Mouse (Mus musculus): Measurements from ENCODE around the gene Sik2. TPM values are rescaled to one million over a fixed set of nuclear protein-coding genes. Genes with fewer than 3 reads are reported as not detected.
A peak's percentile ranks its signal among the peaks of the same experiment; 100 is the strongest.

The Sik2 gene
- polyA plus RNA-seq, 3 experiments from 2014 or later, result 14.7 to 30.3 (median 15.8) TPM

DNA sequence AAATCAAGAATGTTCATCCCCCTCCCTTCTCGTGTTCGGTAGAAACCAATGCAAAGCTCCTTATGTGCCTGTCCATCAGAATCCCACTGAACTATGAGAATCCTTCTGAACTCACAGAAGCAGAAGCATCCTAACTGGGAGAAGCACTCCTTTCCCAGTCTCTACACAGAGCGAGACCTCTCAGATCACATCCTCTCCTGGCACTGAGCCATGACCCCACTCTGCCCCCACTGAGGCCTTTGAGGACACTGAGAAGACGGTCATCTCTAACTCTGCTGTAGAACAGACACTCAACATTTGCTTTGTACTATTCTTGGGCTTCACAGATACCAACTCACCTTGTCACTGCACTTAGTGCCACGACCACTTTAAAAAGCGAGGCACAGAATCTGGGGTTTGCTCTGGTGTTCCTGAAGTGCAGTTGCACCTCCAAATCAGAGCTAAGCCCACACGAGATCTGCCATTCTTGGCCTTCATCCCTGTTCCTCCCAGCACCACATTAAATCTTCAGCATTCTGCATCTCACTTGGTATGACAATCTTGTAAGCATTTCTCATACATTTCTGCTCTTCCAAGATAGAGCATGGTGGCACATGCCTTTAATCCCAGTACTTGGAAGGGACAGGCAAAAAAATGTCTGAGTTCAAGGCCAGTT is 96.9 kb downstream of the Sik2 start:
- no peak for ATAC-seq

DNA sequence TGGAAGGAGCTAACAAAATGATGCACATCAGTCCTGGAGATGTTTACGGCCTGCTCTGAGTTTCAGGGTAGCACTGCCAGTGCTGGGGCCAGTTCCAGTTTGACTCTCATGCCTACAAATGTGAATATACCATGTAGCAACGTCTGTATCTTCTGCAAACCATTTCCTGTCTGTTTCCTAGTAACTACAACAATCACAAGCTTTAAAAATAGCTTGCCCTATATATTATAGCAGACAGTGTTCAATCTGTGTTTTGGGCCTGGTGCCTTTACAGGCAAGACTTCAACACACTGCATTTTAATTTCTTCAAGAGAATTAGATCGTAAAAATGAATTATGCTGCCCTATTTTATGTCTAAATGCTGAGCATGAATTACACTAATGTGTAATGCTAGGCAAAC is 103.6 kb downstream of the Sik2 start:
- ATAC-seq, result peak; percentile 89

DNA sequence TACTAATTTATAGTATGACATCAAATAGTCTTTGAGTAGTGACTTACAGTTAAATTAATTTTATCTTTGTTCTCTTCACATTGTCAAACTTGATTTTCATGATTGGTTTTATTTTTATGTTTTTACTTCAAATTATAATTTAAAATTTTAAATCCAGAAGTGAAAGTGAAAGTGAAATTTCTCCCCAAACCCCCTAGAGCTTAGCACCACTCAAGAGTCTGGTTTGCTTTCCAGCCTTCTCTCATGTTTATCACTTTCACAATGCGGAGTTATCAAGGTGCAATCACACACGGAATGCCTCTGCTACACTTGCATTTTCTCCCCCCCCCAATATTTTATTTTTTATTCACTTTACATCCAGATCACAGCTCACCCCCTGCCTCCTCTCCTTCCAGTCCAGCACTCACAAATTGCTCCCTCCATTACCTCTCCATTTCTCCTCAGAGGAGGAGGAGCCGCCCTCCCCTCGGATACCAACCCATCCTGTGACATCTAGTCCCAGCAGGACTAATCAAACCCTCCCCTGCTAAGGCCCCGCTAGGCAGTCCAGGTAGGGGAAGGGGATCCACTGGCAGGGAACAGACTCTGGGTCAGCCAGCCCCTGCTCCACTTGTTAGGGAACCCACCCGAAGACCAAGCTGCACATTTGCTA is 104.6 kb downstream of the Sik2 start:
- no peak for ATAC-seq

DNA sequence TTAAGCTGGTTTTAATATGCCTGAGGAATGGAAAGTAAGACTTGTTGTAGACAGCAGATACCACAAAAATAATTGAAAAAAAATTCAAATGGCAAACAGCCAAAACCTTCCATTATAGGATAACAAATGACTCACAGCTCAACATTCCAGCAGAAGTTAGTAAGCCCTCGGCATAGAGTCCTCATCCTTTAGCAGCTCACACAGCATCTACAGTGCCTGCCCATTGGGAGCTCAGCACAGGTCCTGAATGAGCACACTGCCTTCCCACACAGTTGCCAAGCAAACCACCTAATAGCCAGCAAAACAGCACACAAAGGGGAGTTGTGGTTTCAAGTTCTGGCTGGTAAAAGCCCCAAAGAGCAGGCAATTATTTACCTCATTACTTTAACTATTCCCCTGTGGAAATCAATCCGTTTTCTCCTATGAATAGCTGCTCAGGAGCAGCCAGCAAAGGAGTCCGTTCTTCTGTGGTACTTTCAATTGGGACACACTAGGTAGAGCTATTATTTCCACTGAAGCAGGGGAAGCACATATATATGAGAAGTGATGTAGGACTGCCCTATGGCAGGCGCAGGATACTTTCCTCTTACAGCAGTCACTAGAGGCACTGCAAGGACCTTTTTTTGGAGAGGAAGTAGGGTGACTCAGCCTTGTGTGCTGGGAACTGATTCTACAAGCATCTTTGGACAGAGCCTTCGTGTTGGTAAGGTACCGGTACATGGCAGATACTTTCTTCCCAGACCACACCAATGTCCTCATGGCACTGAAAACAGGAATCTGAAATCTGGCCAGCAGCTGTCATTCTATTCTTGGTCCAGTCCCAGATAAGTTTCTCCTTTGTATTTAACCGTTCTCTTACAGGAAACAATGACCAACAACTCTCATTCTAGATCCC is 108.6 kb downstream of the Sik2 start:
- no peak for ATAC-seq

DNA sequence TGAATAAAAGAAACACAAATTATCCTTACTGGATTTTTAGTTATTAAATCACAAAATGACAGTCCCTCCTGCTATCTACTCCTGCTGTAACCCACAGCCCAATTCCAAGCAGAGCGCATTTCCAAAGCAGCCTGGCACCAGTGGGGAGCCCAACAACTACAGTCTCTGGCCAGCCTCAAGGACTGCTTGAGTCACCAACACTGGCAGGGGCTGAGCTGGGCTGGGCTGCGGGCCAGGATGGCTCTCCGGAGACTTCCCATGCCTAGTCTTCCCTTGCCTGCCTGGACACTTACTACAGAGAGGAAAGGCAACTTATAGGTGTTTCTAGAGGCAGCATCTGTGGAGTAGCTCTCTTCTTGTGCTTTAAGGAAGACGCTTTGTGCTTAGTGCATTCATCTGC is 115.2 kb downstream of the Sik2 start:
- ATAC-seq, result no peak

DNA sequence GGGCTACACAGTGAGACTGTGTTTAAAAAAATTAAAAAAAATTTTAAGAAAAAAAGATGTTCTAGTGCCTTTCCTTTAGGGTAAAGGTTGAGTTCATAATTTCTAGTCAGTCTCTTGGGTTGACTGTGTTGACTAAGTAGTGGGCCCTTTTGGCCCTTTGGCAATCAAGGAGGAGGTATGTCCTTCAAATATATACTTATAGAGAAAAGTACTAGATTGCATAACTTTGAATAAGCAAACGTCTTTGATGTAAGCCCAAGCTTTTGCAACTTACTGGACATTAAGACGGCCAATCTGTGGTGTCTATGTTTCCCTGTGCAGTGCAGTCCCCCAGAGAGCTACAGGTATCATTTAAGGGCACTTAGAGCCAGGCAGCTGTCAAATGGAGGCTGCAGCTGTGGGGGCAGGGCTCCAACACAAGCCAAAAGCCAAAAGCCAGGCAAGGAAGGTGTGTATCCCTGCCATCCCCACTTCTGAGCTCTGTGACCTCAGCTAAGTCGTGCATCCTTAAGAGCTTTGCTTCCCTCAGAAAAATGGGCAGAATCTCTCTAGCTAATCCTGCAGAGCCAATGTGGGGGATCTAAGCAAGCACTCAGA is 118.3 kb downstream of the Sik2 start:
- no peak for ATAC-seq

DNA sequence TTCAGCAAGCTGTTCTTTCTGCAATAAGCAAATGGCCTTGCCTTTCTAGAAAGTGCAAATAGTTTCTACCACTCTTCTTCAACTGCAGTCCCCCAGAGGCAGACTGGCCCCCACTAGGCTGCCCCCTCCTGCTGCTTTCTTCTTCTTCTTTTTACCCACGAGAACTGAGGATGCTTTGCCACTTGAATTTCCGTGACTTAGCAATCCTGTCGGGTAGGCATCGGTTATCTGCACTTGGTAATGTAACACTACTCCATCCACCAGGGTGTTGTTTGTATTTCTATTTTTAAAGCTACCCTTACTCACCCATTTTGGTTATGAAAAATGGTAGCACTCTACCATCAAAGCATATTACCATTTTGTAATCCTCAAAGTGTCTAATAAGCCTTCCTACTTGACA is 118.9 kb downstream of the Sik2 start:
- ATAC-seq, result no peak

DNA sequence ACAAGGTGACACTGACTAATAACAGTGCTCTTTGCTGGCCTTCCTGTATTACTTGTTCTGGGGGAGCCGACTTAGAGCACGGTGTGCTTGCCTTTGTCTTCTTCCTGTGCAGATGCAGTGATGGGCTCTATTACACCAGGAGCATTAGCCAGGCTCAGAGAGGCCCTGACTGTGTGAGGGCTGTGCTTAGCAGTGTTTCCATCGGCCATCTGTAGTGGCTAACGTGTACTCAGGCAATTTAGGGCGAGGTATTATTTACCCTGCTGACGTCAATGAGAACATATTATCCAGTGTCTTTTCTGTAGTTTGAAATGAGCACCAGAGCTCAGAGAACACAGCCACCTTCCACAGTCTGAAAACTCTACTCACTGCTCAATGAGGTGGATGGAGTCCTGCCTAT is 119.7 kb downstream of the Sik2 start:
- no peak for ATAC-seq

DNA sequence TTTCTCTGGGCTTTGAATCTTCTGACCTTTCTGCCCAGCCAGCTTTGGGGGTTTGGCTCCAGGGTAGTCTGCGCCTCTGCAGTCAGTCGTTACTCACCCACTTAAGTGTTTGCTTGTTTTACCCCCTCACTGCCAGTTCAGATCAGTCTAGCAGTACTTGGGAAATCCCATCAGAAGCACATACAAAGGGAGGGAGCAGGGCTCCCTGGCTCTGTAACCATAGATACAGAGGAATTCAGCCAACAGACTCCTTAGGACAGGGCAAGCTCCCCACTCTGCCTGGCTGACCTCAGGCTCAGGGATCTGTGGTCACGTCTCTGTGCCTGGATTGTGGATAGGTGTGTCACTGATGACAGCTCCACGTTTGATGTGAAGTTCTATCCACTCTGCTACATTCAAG is 121.5 kb downstream of the Sik2 start:
- ATAC-seq, result no peak

DNA sequence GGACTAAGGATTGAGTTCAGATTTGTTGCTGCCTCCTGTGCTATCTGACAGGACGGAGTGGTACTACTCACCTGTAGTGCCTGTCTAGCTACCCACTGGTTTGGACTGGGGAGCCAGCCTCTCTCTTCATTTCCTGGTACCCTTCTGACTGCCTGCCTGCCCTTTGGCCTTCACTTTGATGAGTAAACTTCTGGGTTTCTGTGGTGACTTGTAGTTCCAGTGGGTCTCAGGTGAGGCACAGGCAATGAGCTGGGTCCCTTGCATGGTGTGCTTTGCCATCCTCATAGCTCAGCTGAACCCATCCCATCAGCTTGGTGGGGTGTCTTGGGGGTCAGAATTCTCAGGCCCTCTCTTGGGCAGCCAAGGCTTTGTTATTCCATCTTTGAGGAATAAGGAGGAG is 122.0 kb downstream of the Sik2 start:
- no peak for ATAC-seq

DNA sequence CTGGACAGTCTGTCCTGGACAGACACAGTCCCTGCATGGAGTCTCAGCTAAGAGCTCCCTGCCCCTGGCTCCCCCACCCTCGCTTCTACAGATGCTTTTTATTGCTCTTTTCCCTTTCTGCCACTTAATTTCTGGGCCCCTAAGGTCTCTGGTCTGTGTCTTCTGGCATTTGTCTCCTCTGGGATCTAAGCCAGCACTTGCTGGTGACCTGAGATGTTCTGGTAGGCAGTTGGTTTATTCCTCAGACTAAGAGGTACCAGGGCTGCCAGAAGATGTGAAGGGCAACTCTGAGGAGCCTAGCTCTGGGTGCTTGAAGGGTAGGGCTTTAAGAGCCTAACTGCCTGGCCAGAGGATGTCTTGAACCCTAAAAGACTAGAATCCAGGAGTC is 123.3 kb downstream of the Sik2 start:
- no peak for ATAC-seq

DNA sequence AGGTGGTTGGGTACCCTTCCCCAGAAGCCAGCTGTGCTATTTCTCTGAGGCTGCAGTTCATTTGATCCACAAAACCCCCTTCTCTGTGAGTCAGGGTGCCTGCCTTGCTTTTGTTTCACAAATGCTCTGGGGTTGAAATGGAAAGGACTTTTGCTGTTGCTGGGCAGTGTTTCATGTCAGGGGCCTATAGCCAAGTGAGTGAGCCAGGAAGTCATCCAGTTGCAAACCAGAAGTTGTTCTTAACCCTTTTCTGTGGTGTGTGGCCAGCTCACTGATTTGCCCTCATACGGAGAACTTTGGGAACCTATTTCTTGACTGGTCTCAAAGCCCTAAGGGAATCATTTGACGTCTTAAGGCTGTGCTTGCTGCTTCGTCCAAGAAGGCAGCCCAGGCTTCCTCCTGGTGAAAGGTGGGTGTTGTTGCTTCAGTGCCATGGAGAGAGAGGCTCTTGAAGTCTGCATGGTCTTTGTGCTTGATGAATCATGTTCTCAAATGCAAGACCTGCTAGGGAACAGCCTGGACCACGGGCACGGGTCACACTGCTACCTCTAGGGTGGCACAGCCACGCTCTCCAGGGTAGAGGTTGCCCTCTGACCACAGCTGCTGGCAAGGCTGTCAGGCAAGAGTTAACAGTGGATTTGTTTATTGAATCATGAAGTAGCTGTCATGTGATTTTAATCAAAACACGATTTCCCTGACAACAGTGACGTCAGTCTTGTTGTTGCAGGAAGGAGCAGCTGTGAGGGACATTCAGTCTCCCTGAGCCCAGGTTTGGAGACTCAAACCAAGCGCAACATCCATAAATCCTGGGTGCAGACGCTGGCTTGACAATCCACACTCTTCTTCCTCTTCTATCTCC is 123.9 kb downstream of the Sik2 start:
- no peak for ATAC-seq

DNA sequence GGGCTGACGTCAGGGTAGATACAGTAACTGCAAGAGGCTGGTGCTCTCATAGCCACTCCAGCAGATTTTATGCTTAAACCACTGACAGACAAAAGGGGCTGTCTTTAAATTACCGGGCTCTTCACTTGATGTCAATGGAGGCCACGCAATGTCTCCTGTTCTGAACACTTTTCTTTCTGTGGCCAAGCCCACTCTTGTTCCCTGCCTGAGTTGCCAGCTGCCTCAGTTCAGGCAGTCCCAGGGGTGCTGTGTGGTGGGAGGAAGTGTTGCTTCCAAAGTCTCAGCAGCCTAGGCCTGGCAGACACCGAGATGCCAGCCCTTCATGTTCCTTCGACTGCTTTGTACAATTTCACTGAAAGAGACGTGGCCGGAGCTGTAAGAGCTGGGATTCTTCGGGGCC is 124.8 kb downstream of the Sik2 start:
- no peak for ATAC-seq

DNA sequence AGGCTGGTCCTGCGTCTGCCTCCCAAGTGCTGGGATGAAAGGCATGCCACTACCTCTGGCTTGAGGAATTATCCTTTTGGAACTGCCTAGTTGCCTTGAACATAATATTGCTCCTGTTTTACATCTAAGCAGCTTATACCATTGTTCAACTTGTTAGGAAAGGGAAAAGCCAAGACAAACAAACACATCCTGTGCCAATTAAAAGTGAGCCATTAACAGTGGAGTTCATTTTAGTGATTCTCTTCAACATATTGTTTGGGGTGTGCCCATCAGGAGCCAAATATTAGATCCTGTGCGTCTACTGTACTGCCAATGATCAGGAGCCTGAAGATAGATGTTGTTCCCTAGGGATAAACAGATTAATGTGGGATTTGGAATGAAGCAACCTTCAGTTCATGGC is 126.7 kb downstream of the Sik2 start:
- ATAC-seq, result no peak

DNA sequence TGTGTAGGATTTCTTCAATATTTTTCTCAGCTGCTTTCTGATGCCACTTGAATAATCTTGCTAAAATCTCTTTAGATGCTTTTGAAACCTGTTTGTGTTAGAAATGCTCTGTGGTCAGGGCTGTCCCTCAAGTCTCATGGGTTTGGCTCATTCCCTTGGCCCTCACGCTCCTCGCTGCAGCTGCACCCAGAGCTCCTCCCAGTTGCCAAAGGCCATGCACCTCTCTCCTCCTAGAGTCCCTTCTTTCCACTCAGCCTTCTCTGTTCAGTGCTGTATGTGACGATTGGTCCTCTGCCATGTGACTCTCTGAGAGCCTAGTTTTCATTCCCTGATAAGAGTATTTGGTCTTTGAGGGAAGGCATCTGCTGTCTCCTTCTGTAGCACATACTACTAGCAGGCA is 131.4 kb downstream of the Sik2 start:
- no peak for ATAC-seq

DNA sequence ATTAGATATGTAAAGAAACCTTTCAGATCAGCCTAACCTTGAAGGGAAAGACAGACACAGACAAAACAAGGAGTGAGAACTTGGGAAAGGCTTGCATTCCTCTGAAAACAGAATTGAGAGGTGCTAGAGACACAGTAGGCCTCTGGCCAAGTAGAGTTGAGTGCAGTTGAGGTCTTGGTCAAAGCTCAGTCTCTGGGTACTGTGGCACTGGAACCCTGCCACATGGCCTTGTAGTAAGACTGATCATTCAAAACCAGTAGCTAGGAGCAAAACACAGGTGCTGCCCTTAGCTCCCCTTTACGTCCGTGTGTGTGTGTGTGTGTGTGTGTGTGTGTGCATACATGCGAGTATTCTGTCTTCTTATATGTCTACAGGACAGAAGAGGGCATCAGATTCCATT is 132.6 kb downstream of the Sik2 start:
- ATAC-seq, result no peak

DNA sequence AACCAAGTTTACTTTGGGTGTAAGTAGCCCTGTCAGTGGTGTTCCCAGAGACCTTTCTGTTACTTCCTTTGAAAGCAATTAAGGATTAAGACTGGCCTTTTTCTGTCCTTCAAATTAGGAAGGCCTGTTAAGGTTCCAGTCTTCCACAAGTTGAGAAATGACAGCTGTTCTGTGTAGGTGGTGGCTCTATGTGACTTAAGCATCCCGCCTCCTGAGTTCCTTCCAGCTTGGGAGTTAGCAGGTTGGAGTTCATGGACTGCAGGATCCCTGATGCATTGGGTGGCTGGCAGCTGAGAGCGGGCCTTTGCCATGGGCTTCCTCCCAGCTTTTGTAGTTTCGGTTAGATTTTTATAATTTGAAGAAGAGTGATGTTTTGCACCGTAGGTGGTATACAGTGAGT is 133.4 kb downstream of the Sik2 start:
- no peak for ATAC-seq

DNA sequence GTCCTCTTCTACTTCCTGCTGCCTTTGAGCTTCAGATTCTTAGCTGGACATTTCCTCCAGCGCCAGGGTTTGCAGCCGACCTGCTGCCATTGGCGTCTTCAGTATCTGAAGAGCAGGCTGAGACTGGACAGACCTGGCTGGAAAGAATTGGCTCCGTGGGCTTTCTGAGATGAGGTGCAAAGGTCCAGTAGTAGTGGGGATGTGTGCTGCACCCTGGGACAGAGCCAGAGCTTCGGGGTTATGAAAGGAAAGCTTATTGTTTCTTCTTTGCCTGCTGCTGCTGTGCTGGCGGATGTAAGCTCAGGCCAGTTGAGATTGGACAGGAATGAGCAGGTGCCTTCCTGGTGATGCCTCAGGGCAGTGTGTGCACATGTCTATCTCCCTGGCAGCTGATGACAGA is 134.8 kb downstream of the Sik2 start:
- no peak for ATAC-seq

DNA sequence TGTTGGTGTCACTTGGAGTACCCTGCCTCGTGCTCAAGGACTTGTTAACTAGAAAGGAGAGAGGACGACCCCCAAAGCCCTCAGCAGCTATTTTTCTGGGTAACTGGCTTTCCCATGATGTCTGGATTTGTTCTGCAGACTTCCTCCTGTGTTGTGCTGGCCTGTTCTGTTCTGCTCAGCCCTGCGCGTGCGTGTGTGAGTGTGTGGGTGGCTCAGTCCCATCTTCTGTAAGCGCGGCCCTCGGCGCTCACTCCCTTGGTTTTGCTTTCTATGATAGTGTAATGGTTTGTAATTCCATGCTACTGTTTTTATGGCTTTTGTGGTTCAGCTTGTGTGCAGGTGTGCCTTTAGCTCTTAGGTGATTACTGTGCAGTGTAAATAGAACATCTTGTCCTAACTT is 135.7 kb downstream of the Sik2 start:
- ATAC-seq, result no peak

DNA sequence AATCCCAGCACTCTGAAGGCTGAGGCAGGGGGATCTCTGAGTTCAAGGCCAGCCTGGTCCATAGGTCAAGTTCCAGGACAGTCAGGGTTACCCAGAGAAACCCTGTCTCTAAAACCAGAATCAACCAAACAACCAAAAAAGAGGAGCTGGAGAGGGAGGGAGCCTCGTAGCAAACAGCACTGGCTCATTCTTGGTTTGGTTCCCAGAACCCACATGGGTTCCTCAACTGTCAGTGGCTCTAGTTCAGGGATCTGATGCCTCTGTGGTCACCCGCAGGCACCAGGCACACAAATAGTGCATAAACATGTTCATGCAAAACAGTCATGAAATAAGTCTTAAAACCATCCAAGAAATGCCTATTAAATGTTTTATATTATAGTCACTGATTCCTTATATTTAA is 140.7 kb downstream of the Sik2 start:
- ATAC-seq, result no peak

DNA sequence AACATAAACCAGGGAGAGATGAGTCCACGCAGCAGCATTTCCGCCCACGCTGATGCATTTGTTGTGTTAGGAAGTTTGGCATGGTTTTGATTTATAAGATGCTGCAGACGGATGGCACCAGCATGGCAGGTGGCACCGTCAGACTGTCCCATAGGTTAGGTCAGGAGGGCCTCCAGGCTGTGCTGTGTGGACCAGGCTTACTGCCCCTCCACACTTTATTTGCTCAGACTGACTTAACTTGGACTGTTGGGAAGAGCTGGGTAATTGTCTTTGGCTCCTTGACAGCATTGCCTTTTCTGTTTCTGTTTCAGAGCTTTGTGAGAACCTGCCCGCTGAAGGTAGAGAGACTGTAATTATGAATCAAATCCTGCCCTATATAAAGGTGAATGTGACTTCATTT is 141.9 kb downstream of the Sik2 start:
- no peak for ATAC-seq

DNA sequence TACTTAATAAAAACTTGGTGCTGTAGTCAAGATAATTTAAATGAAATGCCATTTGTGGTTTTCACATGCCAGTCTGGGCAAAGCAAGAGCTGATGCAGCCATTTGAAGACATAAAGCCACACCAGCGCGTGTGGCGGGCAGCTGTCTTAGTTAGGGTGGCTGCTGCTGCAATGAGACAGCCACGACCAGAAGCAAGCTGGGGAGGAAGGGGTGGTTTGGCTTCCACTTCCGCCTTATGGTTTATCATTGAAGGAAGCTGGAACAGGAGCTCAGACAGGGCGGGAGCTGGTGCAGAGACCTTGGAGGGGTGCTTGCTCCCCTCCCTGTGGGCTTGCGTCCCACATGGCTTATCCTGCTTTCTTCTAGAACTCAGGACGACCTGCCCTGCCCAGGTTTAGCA is 143.1 kb downstream of the Sik2 start:
- peak; percentile 62 for ATAC-seq

DNA sequence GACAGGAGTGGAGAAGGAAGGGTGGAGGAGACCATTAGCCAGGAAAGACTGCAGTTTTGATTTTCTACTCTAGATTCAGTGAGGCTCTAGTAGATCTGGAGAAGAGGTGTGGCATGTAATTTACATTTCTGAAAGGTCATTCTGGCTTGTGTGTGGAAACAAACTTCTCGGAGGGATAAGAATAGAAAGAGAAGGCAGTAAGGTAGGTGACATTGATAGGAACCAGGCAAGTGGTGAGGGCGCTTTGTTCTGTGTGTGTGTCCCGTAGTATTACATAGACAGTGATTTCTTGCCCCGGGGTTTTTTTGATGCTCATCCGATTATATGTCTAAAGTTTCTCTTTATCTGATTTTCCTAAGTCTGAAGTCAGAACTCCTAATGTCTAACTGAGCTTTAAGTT is 144.0 kb downstream of the Sik2 start:
- no peak for ATAC-seq

Data from inflammation-experienced regulatory T-cells, adult 6 months (primary cell).